Mouse (Mus musculus) cerebellum, adult 8-10 months (tissue): ENCODE results near the gene Parp14.

Experiments
- DNase-seq: peaks from one replicate; pipeline ENCODE4 v3.0.0; 2022

Parp14 gene

GRCm38 (mm10) chr16:35783207-35783573, 88.2 kb downstream of the Parp14 start:
- no peak for DNase-seq
